Mouse (Mus musculus): ENCODE data around the gene Pnn. TPM values are rescaled to one million over a fixed set of nuclear protein-coding genes. Genes with fewer than 3 reads are reported as not detected.
"Not testable (repeated sequence)": the region's sequence is repeated elsewhere in the genome, so short reads cannot be mapped to it uniquely, and the experiment has no call there.

The Pnn gene
- polyA plus RNA-seq, 1 experiment from 2014 or later, result 108 TPM

DNA sequence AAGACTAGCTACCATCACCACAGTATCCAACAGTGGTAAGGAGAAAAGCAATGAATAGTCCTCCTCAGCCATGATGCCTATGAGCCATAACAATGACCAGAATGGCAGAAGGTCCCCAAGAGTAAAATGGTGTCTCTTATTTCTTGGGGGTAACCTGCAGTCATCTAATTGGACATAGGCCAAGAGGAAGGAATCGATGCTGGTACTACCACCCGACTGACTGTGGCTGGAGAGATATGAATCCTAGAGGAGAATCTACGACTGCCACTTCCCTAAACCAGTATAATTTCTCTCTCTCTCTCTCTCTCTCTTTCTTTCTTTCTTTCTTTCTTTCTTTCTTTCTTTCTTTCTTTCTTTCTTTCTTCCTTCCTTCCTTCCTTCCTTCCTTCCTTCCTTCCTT, 14.2 kb upstream of the Pnn start:
- no peak for ATAC-seq (ENCODE audit: low FRiP score, low TSS enrichment)
- H3K27me3 ChIP-seq (ENCODE audit: control insufficient read depth, insufficient read depth, low read length), result no peaks in the 10 kb centered on the region
- no peak overlapping the region for H3K4me3 ChIP-seq (ENCODE audit: low read length)
- H3K9me3 ChIP-seq (ENCODE audit: control insufficient read depth, low read length), result no peaks in the 10 kb centered on the region
- no peak overlapping the region for H3K27ac ChIP-seq (ENCODE audit: low read depth, low read length)
- no peak overlapping the region for H3K4me2 ChIP-seq (replicated peaks; ENCODE audit: low read depth, low read length)
- no peaks in the 10 kb centered on the region for H3K4me1 ChIP-seq (ENCODE audit: control insufficient read depth, insufficient read depth, low read length)
- peaks cover 31% of the 10 kb centered on the region; the same call in 1 of the 2 replicates for H3K36me3 ChIP-seq (ENCODE audit: control insufficient read depth, insufficient read depth, low read length)
- WGBS, result 91% methylated on average over 3 of the region's 3 CpGs
- H3K9ac ChIP-seq (ENCODE audit: low read depth, low read length), result no peak overlapping the region

DNA sequence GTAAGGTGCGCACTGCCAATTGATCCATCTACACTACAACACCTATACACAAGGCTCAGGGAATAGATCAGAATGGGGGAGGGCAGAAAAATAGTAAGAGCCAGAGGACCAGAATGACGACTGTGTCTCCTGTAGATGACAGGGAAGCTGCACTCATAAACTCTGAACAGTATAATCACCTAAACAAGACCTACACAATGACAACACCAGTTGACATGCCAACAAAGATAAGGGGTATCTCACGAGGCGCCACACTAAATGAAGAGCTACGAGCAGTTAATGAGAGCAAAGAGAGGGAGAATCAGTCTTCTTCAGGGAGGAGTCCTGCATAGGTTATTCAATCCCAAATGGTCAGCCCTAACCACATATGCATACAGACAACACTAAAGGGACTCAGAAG, 13.5 kb upstream of the Pnn start:
- WGBS, result 95% methylated on average over 5 of the region's 5 CpGs
- peaks cover 26% of the 10 kb centered on the region; the same call in 1 of the 2 replicates for H3K36me3 ChIP-seq (ENCODE audit: control insufficient read depth, insufficient read depth, low read length)

DNA sequence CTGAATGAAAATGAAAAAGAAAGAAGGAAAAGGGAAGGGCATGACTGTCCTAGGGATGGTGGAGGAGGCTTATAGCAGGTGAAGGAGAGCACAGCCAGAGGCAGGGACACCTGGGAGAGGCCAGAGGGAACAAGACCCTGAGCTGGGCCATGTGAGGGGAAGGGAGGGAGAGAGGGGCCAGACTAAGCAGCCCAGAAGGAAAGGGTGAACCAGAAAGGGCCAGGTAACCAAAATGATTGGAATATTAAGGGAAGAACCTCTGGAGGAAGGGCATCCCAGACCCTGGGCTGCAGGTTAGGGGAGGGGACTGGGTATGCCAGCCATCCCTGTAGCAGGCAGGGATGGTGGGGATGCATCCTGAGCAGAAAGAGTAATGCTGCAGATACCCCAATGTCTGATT, 12.7 kb upstream of the Pnn start:
- peaks cover 18% of the 10 kb centered on the region; the same call in 1 of the 2 replicates for H3K36me3 ChIP-seq (ENCODE audit: control insufficient read depth, insufficient read depth, low read length)
- H3K27me3 ChIP-seq (ENCODE audit: control insufficient read depth, insufficient read depth, low read length), result no peaks in the 10 kb centered on the region
- ATAC-seq (ENCODE audit: low FRiP score, low TSS enrichment), result no peak
- no peaks in the 10 kb centered on the region for H3K9me3 ChIP-seq (ENCODE audit: control insufficient read depth, low read length)
- peaks cover under 1% of the 10 kb centered on the region; the same call in 1 of the 2 replicates for H3K4me1 ChIP-seq (ENCODE audit: control insufficient read depth, insufficient read depth, low read length)
- no peak overlapping the region for H3K9ac ChIP-seq (ENCODE audit: low read depth, low read length)
- H3K27ac ChIP-seq (ENCODE audit: low read depth, low read length), result no peak overlapping the region
- H3K4me3 ChIP-seq (ENCODE audit: low read length), result no peak overlapping the region
- no peak overlapping the region for H3K4me2 ChIP-seq (replicated peaks; ENCODE audit: low read depth, low read length)

More for the DNA sequence above, 13.5 kb upstream of the Pnn start:
- no peak for ATAC-seq (ENCODE audit: low FRiP score, low TSS enrichment)
- H3K27ac ChIP-seq (ENCODE audit: low read depth, low read length), result no peak overlapping the region
- H3K27me3 ChIP-seq (ENCODE audit: control insufficient read depth, insufficient read depth, low read length), result no peaks in the 10 kb centered on the region
- no peak overlapping the region for H3K9ac ChIP-seq (ENCODE audit: low read depth, low read length)
- no peak overlapping the region for H3K4me2 ChIP-seq (replicated peaks; ENCODE audit: low read depth, low read length)
- no peaks in the 10 kb centered on the region for H3K4me1 ChIP-seq (ENCODE audit: control insufficient read depth, insufficient read depth, low read length)
- H3K9me3 ChIP-seq (ENCODE audit: control insufficient read depth, low read length), result no peaks in the 10 kb centered on the region
- H3K4me3 ChIP-seq (ENCODE audit: low read length), result no peak overlapping the region

DNA sequence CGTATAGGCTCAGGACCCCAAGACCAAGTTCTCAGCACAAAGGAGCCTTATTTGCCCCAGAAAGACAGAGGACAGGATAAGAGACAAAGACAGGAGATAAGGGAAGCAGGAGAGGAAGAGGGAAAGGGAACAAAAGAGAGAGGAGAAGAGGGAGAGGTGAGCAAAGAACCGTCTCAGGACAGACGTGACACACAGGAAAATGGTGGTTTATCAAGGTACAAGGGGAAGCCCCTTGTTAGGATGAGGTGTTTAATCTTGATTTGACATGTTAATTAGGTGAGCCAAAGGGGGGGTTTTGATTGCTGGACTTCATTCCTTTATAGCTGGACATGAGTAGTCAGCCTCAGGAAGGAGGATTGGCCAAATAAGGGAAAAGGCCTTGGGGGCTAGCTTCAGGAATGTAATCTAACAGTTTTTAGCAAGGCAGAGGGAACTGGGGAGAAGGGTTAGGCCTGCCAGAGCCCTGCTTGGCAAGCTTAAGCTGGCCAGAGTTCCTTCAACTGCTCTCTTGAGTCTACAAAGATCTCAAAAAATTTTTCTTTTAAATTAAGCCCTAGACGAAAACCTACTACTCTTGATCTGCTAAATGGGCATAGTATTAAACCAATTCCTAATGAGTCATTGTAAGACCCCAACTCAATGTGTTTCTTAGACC, 11.4 kb upstream of the Pnn start:
- no peak overlapping the region for H3K9ac ChIP-seq (ENCODE audit: low read depth, low read length)
- no peak for ATAC-seq (ENCODE audit: low FRiP score, low TSS enrichment)
- no peak overlapping the region for H3K4me2 ChIP-seq (replicated peaks; ENCODE audit: low read depth, low read length)
- no peaks in the 10 kb centered on the region for H3K9me3 ChIP-seq (ENCODE audit: control insufficient read depth, low read length)
- H3K4me1 ChIP-seq (ENCODE audit: control insufficient read depth, insufficient read depth, low read length), result peaks cover 12% of the 10 kb centered on the region; the same call in 1 of the 2 replicates
- H3K27ac ChIP-seq (ENCODE audit: low read depth, low read length), result no peak overlapping the region
- peaks cover 10% of the 10 kb centered on the region; the same call in 1 of the 2 replicates for H3K36me3 ChIP-seq (ENCODE audit: control insufficient read depth, insufficient read depth, low read length)
- H3K27me3 ChIP-seq (ENCODE audit: control insufficient read depth, insufficient read depth, low read length), result no peaks in the 10 kb centered on the region
- 75% methylated on average over 4 of the region's 4 CpGs for WGBS
- no peak overlapping the region for H3K4me3 ChIP-seq (ENCODE audit: low read length)

DNA sequence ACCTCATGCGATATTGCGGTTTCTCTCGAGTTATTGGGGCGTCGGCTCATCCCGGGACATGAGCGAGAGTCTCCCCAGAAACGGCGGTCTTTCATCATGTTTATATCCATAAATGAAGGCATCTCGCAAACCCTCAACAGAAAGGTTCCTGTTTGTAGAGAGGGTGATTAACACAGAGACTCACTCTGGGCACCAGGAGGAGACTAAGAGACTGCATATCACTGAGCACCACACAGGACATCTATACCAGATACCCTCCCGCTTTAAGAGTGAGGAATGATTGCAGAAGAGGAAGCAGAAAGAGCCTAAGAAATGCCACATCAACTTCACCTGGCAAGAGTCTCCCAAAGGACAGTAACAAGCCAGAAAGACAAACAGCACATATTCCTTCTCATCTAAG, 10.5 kb upstream of the Pnn start:
- H3K4me3 ChIP-seq (ENCODE audit: low read length), result no peak overlapping the region
- H3K27ac ChIP-seq (ENCODE audit: low read depth, low read length), result no peak overlapping the region
- peaks cover 10% of the 10 kb centered on the region; the same call in 1 of the 2 replicates for H3K36me3 ChIP-seq (ENCODE audit: control insufficient read depth, insufficient read depth, low read length)
- no peak for ATAC-seq (ENCODE audit: low FRiP score, low TSS enrichment)
- H3K9ac ChIP-seq (ENCODE audit: low read depth, low read length), result no peak overlapping the region
- H3K4me2 ChIP-seq (replicated peaks; ENCODE audit: low read depth, low read length), result no peak overlapping the region
- no peaks in the 10 kb centered on the region for H3K9me3 ChIP-seq (ENCODE audit: control insufficient read depth, low read length)
- H3K27me3 ChIP-seq (ENCODE audit: control insufficient read depth, insufficient read depth, low read length), result no peaks in the 10 kb centered on the region
- H3K4me1 ChIP-seq (ENCODE audit: control insufficient read depth, insufficient read depth, low read length), result peaks cover 13% of the 10 kb centered on the region; the same call in 1 of the 2 replicates
- WGBS, result 98% methylated on average over 11 of the region's 11 CpGs

DNA sequence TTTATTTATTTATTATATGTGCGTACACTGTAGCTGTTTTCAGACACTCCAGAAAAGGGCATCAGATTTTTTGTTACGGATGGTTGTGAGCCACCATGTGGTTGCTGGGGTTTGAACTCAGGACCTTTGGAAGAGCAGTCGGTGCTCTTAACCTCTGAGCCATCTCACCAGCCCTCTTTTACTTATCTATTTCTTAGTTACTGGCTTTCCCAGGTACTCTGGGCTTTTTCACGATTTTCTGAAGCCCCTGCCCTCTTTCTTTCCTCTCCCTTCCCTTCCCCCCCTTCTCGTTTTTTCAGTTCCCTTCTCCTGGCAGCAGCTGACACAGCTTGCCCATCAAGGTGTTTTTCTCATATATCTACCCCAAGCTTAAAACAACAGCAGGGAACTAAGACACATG, 8.4 kb upstream of the Pnn start:
- peaks cover 10% of the 10 kb centered on the region; the same call in 1 of the 2 replicates for H3K36me3 ChIP-seq (ENCODE audit: control insufficient read depth, insufficient read depth, low read length)
- 89% methylated on average over 5 of the region's 5 CpGs for WGBS
- ATAC-seq (ENCODE audit: low FRiP score, low TSS enrichment), result not testable (repeated sequence)

DNA sequence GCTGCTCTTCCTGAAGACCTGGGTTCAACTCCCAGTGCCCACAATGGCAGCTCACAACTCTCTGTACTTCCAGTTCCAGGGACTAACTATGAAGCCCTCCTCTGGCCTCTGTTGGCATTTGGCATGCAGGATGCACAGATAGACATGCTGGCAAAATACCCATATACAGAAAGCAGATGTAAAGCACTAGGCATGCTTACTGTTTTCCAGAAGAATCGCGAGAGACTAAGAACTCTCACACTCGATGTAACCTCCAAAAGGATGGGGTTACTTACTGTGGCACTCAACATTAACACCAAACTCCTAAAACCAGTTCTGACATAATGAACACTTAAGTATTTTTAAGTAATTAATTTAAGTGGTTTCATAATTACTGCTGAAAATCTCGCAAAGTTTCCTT, 6.4 kb upstream of the Pnn start:
- H3K4me3 ChIP-seq (ENCODE audit: low read length), result peak overlapping the region; percentile 83
- H3K9me3 ChIP-seq (ENCODE audit: control insufficient read depth, low read length), result no peaks in the 10 kb centered on the region
- peak overlapping the region; percentile 66 for H3K4me2 ChIP-seq (replicated peaks; ENCODE audit: low read depth, low read length)
- peaks cover 13% of the 10 kb centered on the region; the same call in 1 of the 2 replicates for H3K4me1 ChIP-seq (ENCODE audit: control insufficient read depth, insufficient read depth, low read length)
- no peak for ATAC-seq (ENCODE audit: low FRiP score, low TSS enrichment)
- WGBS, result 55% methylated on average over 4 of the region's 4 CpGs
- peaks cover 9% of the 10 kb centered on the region; the same call in 1 of the 2 replicates for H3K36me3 ChIP-seq (ENCODE audit: control insufficient read depth, insufficient read depth, low read length)
- peak overlapping the region; percentile 89 for H3K9ac ChIP-seq (ENCODE audit: low read depth, low read length)
- no peaks in the 10 kb centered on the region for H3K27me3 ChIP-seq (ENCODE audit: control insufficient read depth, insufficient read depth, low read length)
- peak overlapping the region; percentile 85; the same call in 1 of the 2 replicates for H3K27ac ChIP-seq (ENCODE audit: low read depth, low read length)

More for the DNA sequence above, 8.4 kb upstream of the Pnn start:
- H3K4me3 ChIP-seq (ENCODE audit: low read length); H3K4me2 ChIP-seq (replicated peaks; ENCODE audit: low read depth, low read length); H3K9me3 ChIP-seq (ENCODE audit: control insufficient read depth, low read length); H3K9ac ChIP-seq (ENCODE audit: low read depth, low read length); H3K27ac ChIP-seq (ENCODE audit: low read depth, low read length); H3K27me3 ChIP-seq (ENCODE audit: control insufficient read depth, insufficient read depth, low read length): not testable (repeated sequence)
- peaks cover 13% of the 10 kb centered on the region; the same call in 1 of the 2 replicates for H3K4me1 ChIP-seq (ENCODE audit: control insufficient read depth, insufficient read depth, low read length)

DNA sequence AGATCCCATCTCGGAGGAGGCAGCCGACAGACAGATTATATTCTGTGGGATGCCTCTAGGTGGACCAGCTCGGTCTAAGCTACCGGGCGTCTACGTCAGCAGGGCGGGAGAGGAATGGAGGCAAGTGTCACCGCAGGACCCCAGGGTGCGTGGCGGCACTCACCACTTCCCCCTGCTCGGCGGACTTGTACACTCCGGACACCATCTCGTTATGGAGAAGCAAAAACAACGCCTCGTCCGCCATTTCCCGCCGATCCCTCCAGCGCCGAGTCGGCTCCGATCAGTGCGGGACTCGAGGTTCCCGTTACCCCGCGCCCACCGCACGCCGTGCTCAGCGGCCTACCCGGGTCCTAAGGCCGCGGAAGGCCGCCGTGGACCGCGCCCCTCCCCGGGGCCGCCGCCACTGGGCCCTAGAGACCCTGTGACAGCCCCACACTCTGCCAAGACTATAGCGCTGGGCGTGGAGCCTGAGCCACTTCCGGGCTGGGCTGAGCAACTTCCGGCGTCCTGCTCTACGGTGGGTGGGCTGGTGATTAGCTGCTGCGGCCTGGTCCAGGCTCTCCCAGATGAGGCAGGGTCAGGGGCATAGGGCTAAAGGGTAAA, 5.6 kb upstream of the Pnn start, which contains the start of gene Trappc6b:
TSS of gene Trappc6b (minus strand) at position 480 of the 603 bp plus-strand sequence.
- H3K4me1 ChIP-seq (ENCODE audit: control insufficient read depth, insufficient read depth, low read length), result peaks cover 13% of the 10 kb centered on the region; the same call in 1 of the 2 replicates
- peak within 1 kb of the TSS; percentile 66 for H3K4me2 ChIP-seq (replicated peaks; ENCODE audit: low read depth, low read length)
- ATAC-seq (ENCODE audit: low FRiP score, low TSS enrichment), result peak; percentile 98
- under 1% methylated on average over 49 of the region's 49 CpGs for WGBS
- no peaks in the 10 kb centered on the region for H3K9me3 ChIP-seq (ENCODE audit: control insufficient read depth, low read length)
- H3K9ac ChIP-seq (ENCODE audit: low read depth, low read length), result peak within 1 kb of the TSS; percentile 89
- H3K27me3 ChIP-seq (ENCODE audit: control insufficient read depth, insufficient read depth, low read length), result no peaks in the 10 kb centered on the region
- peak within 1 kb of the TSS; percentile 85 for H3K27ac ChIP-seq (ENCODE audit: low read depth, low read length)
- peaks cover 5% of the 10 kb centered on the region; the same call in 1 of the 2 replicates for H3K36me3 ChIP-seq (ENCODE audit: control insufficient read depth, insufficient read depth, low read length)
- peak within 1 kb of the TSS; percentile 83 for H3K4me3 ChIP-seq (ENCODE audit: low read length)

DNA sequence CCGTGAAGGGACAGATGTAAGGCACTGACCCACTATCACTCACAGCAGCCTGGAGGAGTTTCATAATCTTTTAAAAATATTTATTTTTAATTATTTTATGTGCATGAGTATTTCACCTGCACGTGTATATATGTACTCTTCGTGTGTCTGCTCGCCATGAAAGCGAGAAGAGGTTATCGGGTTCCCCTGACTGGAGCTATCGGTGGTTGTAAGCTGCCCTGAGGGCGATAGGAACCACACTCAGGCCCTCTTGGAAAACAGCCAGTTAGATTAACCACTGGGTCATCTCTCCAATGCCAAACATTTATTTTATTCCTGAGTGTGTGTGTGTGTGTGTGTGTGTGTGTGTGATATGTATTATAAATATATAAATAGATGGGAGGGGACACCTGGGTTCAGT, 1.8 kb upstream of the Pnn start:
- Histone ChIP-seq H3K9ac (ENCODE audit: low read depth, low read length) (no peak overlapping the region), H3K27me3 (ENCODE audit: control insufficient read depth, insufficient read depth, low read length) (no peaks in the 10 kb centered on the region), H3K4me3 (ENCODE audit: low read length) (no peak overlapping the region), H3K36me3 (ENCODE audit: control insufficient read depth, insufficient read depth, low read length) (peaks cover 19% of the 10 kb centered on the region), H3K4me1 (ENCODE audit: control insufficient read depth, insufficient read depth, low read length) (peaks cover 8% of the 10 kb centered on the region; the same call in 1 of the 2 replicates), H3K27ac (ENCODE audit: low read depth, low read length) (no peak overlapping the region), H3K4me2 (replicated peaks; ENCODE audit: low read depth, low read length) (no peak overlapping the region), H3K9me3 (ENCODE audit: control insufficient read depth, low read length) (no peaks in the 10 kb centered on the region)
- WGBS, result 85% methylated on average over 8 of the region's 8 CpGs
- no peak for ATAC-seq (ENCODE audit: low FRiP score, low TSS enrichment)
